ENCODE assay signal across 9 mouse cellular contexts in genomic region chr8:73007489-73007888, GRCm38 (mm10).
DNase-seq lines count a peak whose midpoint lies in the region; ATAC-seq and TF ChIP-seq lines count a peak whose summit lies in the region.
"Had no signal": no experiment of that assay in that cellular context is flagged by ENCODE, and none has a peak within 500 bp of the region (broad histone marks: within the 10 kb centered on the region; RNA-seq: fewer than 3 reads in every experiment).

No protein-coding gene starts in this region.

- CTCF ChIA-PET in Patski (lab: Charles Lee): interaction anchor here (0.9 to 6.0 kb wide), 19 partner anchors 8 to 347 kb away, joined by 3 to 36 read pairs (median 4); partner anchors contain the start of gene Large1

- POLR2A ChIA-PET in Patski (lab: Charles Lee): no interaction called here

- ATAC-seq in Patski: peak; percentile 57
- ATAC-seq in kidney, embryonic 14.5 days (ENCODE audit: low FRiP score, low TSS enrichment): peak; percentile 39; the same call in 1 of the 2 replicates

- no peak overlapping the region for H3K4me3 ChIP-seq in layer of hippocampus, adult 2 months
- no peak overlapping the region for H3K4me3 ChIP-seq in kidney, embryonic 14.5 days (ENCODE audit: low read length)
- H3K4me3 ChIP-seq: lung, embryonic 15.5 days had no signal

- no peaks in the 10 kb centered on the region for H3K36me3 ChIP-seq in kidney, embryonic 14.5 days (ENCODE audit: control insufficient read depth, insufficient read depth, low read length)
- H3K36me3 ChIP-seq: lung, embryonic 15.5 days had no signal

- H3K27me3 ChIP-seq in Patski: no peaks in the 10 kb centered on the region
- no peaks in the 10 kb centered on the region for H3K27me3 ChIP-seq in kidney, embryonic 14.5 days (ENCODE audit: control insufficient read depth, insufficient read depth, low read length)
- H3K27me3 ChIP-seq: lung, embryonic 15.5 days had no signal

- no peak overlapping the region for H3K4me2 ChIP-seq in kidney, embryonic 14.5 days (replicated peaks; ENCODE audit: low read depth, low read length)
- H3K4me2 ChIP-seq: lung, embryonic 15.5 days had no signal

- peak; percentile 78 for TF ChIP-seq CTCF in layer of hippocampus, adult 2 months (conservative IDR thresholded peaks at IDR 0.05)
- peak; percentile 81 for TF ChIP-seq CTCF in Patski (IDR thresholded peaks at IDR 0.05)

- DNase-seq in layer of hippocampus, adult 2 months (ENCODE audit: low spot score in 2 of 2): peak; percentile 31 to 36
- no peak for DNase-seq in layer of hippocampus, adult 9-10 months (ENCODE audit: low spot score)
- DNase-seq in Patski (ENCODE audit: low read depth, low spot score): no peak
- peak; percentile 47 for DNase-seq in embryo, embryonic 10.5 days (ENCODE audit: low spot score)
- peak; percentile 47 to 57 for DNase-seq in right cerebral cortex, adult 2 months (ENCODE audit: low spot score in 2 of 2)
- DNase-seq in thymus, postnatal 0 days (ENCODE audit: low spot score): no peak
- DNase-seq in thymus, adult 18-20 months: no peak

- no peaks in the 10 kb centered on the region for H3K9me3 ChIP-seq in kidney, embryonic 14.5 days (ENCODE audit: control insufficient read depth, low read length)
- H3K9me3 ChIP-seq: lung, embryonic 15.5 days had no signal

- in situ Hi-C loops in Patski (cut with MboI; ENCODE audit: low pct_unique_long_range_greater_than_20kb): loop anchor here (5.0 kb wide), 1 partner anchor 345 kb away; the partner anchor contains the start of gene Large1

- H3K9ac ChIP-seq in kidney, embryonic 14.5 days (ENCODE audit: low read depth, low read length): no peak overlapping the region
- H3K9ac ChIP-seq: lung, embryonic 15.5 days had no signal

- 34% methylated on average over 2 of the region's 2 CpGs for WGBS in kidney, embryonic 14.5 days

- no peak overlapping the region for H3K27ac ChIP-seq in layer of hippocampus, adult 2 months
- H3K27ac ChIP-seq in kidney, embryonic 14.5 days (ENCODE audit: low read depth, low read length): no peak overlapping the region
- H3K27ac ChIP-seq: lung, embryonic 15.5 days had no signal

- no peaks in the 10 kb centered on the region for H3K4me1 ChIP-seq in kidney, embryonic 14.5 days (ENCODE audit: control insufficient read depth, insufficient read depth, low read length)

Comparison
In these comparisons a context has a peak if more than half of its experiments do, and no peak if none do; other contexts are left out.
1. DNase-seq: peak in layer of hippocampus, adult 2 months (2 of 2), embryo, embryonic 10.5 days (single experiment) and right cerebral cortex, adult 2 months (2 of 2); none in layer of hippocampus, adult 9-10 months (single experiment), Patski (single experiment), thymus, postnatal 0 days (single experiment) and thymus, adult 18-20 months (0 of 2).